Mouse (Mus musculus): Measurements from ENCODE around the gene Mc1r. TPM values are rescaled to one million over a fixed set of nuclear protein-coding genes. Genes with fewer than 3 reads are reported as not detected.
A peak's percentile ranks its signal among the peaks of the same experiment; 100 is the strongest.
"Not testable (repeated sequence)": the region's sequence is repeated elsewhere in the genome, so short reads cannot be mapped to it uniquely, and the experiment has no call there.

Mc1r gene
- polyA plus RNA-seq, 1 experiment from 2014 or later: not detected

GRCm38 (mm10) chr8:123444131-123444530 lies 37.2 kb downstream of the Mc1r start:
- H3K27ac ChIP-seq (ENCODE audit: low read depth): no peak overlapping the region
- 0 out of 2 replicates have a peak, but pooled peaks cover 3% of the 10 kb centered on the region for H3K36me3 ChIP-seq (ENCODE audit: insufficient read depth)
- no peak overlapping the region for H3K9ac ChIP-seq
- H3K4me3 ChIP-seq (ENCODE audit: low read depth, low read length): no peak overlapping the region
- H3K4me1 ChIP-seq (ENCODE audit: insufficient read depth): no peaks in the 10 kb centered on the region
- no peak for ATAC-seq (ENCODE audit: insufficient read depth)
- 83% methylated on average over 6 of the region's 6 CpGs for WGBS
- no peak for TF ChIP-seq CTCF (IDR thresholded peaks at IDR 0.05; ENCODE audit: low read depth)
- H3K27me3 ChIP-seq (ENCODE audit: insufficient read depth, low read length): no peaks in the 10 kb centered on the region
- DNase-seq: no peak
- peak overlapping the region; percentile 71; the same call in 1 of the 2 replicates for H3K4me2 ChIP-seq
- no peaks in the 10 kb centered on the region for H3K9me3 ChIP-seq (ENCODE audit: low read depth, low read length)

- no peaks in the 10 kb centered on the region for H3K9me3 ChIP-seq (ENCODE audit: low read depth, low read length)
- no peak overlapping the region for H3K27ac ChIP-seq (ENCODE audit: low read depth)
- H3K27me3 ChIP-seq (ENCODE audit: insufficient read depth, low read length): no peaks in the 10 kb centered on the region
- ATAC-seq (ENCODE audit: insufficient read depth): no peak
- H3K9ac ChIP-seq: no peak overlapping the region
- no peak for DNase-seq
- WGBS: 78% methylated on average over 10 of the region's 10 CpGs
- H3K4me3 ChIP-seq (ENCODE audit: low read depth, low read length): no peak overlapping the region
- H3K36me3 ChIP-seq (ENCODE audit: insufficient read depth): 0 out of 2 replicates have a peak, but pooled peaks cover 7% of the 10 kb centered on the region
- no peak overlapping the region for H3K4me2 ChIP-seq
- H3K4me1 ChIP-seq (ENCODE audit: insufficient read depth): no peaks in the 10 kb centered on the region
- TF ChIP-seq CTCF (IDR thresholded peaks at IDR 0.05; ENCODE audit: low read depth): no peak
These were observed 39.1 kb downstream of the Mc1r start for GRCm38 (mm10) chr8:123445981-123446380.

DNA sequence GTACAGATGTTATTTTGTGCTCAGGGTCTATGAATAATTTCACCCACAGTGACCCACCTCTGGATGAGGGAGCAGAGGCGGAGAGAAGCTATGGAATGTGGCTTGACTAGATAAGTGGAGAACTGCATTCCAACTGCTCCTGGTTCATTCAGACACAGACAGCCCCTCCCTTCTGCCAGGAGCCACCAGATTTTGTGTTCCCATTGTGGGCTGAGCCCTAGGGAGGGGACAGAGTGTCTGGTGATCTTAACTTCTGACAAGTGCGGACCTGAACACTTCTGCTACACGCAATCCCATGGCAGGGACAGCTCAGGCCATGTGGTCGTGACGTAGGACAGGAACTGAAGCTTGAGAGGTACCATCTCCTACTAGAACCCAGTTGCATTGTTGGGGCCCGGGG lies 39.9 kb downstream of the Mc1r start:
- H3K4me1 ChIP-seq (ENCODE audit: insufficient read depth): no peaks in the 10 kb centered on the region
- no peak overlapping the region for H3K9ac ChIP-seq
- no peak for TF ChIP-seq CTCF (IDR thresholded peaks at IDR 0.05; ENCODE audit: low read depth)
- no peaks in the 10 kb centered on the region for H3K27me3 ChIP-seq (ENCODE audit: insufficient read depth, low read length)
- H3K4me3 ChIP-seq (ENCODE audit: low read depth, low read length): no peak overlapping the region
- no peak overlapping the region for H3K27ac ChIP-seq (ENCODE audit: low read depth)
- 70% methylated on average over 6 of the region's 6 CpGs for WGBS
- H3K9me3 ChIP-seq (ENCODE audit: low read depth, low read length): no peaks in the 10 kb centered on the region
- H3K36me3 ChIP-seq (ENCODE audit: insufficient read depth): 0 out of 2 replicates have a peak, but pooled peaks cover 7% of the 10 kb centered on the region
- no peak overlapping the region for H3K4me2 ChIP-seq
- ATAC-seq (ENCODE audit: insufficient read depth) (no peak), DNase-seq (peak; percentile 7)

- H3K36me3 ChIP-seq (ENCODE audit: insufficient read depth): peaks cover 33% of the 10 kb centered on the region
- no peak for TF ChIP-seq CTCF (IDR thresholded peaks at IDR 0.05; ENCODE audit: low read depth)
- H3K27ac ChIP-seq (ENCODE audit: low read depth): no peak overlapping the region
- no peaks in the 10 kb centered on the region for H3K4me1 ChIP-seq (ENCODE audit: insufficient read depth)
- DNase-seq (no peak), ATAC-seq (ENCODE audit: insufficient read depth) (no peak)
- no peak overlapping the region for H3K4me3 ChIP-seq (ENCODE audit: low read depth, low read length)
- H3K27me3 ChIP-seq (ENCODE audit: insufficient read depth, low read length): no peaks in the 10 kb centered on the region
- H3K9ac ChIP-seq: no peak overlapping the region
- no peaks in the 10 kb centered on the region for H3K9me3 ChIP-seq (ENCODE audit: low read depth, low read length)
- no peak overlapping the region for H3K4me2 ChIP-seq
- 81% methylated on average over 5 of the region's 5 CpGs for WGBS
These were observed 43.9 kb downstream of the Mc1r start for GRCm38 (mm10) chr8:123450783-123451182.

DNA sequence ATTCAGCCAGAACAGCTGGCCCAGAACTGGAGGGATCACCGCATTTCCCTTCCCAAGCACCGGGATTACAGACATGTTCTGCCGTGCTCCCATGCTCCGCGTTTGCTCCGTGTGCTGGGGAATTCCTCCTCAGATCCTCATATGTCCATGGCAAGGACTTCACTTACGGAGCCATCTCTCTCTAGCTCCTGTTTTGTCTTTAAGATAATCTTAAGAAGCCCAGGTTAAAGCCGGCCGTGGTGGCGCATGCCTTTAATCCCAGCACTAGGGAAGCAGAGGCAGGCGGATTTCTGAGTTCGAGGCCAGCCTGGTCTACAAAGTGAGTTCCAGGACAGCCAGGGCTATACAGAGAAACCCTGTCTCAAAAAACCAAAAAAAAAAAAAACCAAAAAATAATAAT lies 44.8 kb downstream of the Mc1r start:
- peaks cover 40% of the 10 kb centered on the region for H3K36me3 ChIP-seq (ENCODE audit: insufficient read depth)
- H3K4me2 ChIP-seq; H3K27me3 ChIP-seq (ENCODE audit: insufficient read depth, low read length); DNase-seq; H3K9ac ChIP-seq; ATAC-seq (ENCODE audit: insufficient read depth); H3K4me3 ChIP-seq (ENCODE audit: low read depth, low read length); H3K27ac ChIP-seq (ENCODE audit: low read depth); H3K4me1 ChIP-seq (ENCODE audit: insufficient read depth); H3K9me3 ChIP-seq (ENCODE audit: low read depth, low read length): not testable (repeated sequence)
- 91% methylated on average over 12 of the region's 12 CpGs for WGBS

DNA sequence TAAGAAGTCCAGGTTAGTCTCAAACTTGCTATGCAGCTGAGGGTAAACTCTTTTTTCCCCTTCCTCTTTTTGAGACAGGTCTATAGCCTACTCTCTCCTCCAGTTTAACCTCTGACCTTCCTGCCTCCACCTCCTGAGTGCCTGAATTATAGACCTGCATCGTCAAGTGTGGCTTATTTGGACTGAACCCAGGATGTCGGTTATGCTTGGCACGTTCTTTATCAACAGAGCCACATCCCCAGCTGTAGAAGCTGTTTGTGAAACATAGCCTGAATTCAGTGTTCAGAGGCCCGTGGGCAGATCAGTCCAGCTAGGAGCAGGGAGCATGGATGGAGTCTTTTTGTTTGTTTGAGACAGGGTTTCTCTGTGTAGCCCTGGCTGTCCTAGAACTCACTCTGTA lies 45.2 kb downstream of the Mc1r start:
- Histone ChIP-seq H3K4me3 (ENCODE audit: low read depth, low read length) (no peak overlapping the region), H3K9me3 (ENCODE audit: low read depth, low read length) (no peaks in the 10 kb centered on the region), H3K4me1 (ENCODE audit: insufficient read depth) (no peaks in the 10 kb centered on the region), H3K27ac (ENCODE audit: low read depth) (no peak overlapping the region), H3K4me2 (no peak overlapping the region), H3K27me3 (ENCODE audit: insufficient read depth, low read length) (no peaks in the 10 kb centered on the region), H3K9ac (no peak overlapping the region), H3K36me3 (ENCODE audit: insufficient read depth) (peaks cover 44% of the 10 kb centered on the region)
- no peak for TF ChIP-seq CTCF (IDR thresholded peaks at IDR 0.05; ENCODE audit: low read depth)
- no peak for DNase-seq
- no peak for ATAC-seq (ENCODE audit: insufficient read depth)
- WGBS: 83% methylated on average over 4 of the region's 4 CpGs

DNA sequence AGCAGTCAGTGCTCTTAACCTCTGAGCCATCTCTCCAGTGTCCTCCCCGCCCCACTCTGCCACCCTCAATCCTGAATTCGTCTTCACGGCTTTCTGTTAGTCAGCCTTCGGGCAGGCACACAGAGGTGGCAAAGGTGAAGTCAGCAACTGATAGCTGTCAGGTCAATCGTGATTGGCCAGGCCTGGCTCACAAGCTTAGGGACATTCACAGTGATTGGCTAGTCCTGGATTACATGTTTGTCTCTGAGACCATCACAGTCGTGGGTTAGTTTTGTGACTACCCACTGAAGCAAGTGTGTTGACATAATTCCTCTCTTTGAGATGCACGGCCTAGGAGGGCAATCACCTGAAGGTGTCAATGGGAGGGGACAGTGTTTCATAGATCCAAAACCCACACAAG lies 46.4 kb downstream of the Mc1r start:
- H3K36me3 ChIP-seq (ENCODE audit: insufficient read depth): peaks cover 47% of the 10 kb centered on the region
- H3K27ac ChIP-seq (ENCODE audit: low read depth): no peak overlapping the region
- H3K9ac ChIP-seq: no peak overlapping the region
- H3K9me3 ChIP-seq (ENCODE audit: low read depth, low read length): no peaks in the 10 kb centered on the region
- H3K4me3 ChIP-seq (ENCODE audit: low read depth, low read length): no peak overlapping the region
- 64% methylated on average over 7 of the region's 7 CpGs for WGBS
- TF ChIP-seq CTCF (IDR thresholded peaks at IDR 0.05; ENCODE audit: low read depth): no peak
- ATAC-seq (ENCODE audit: insufficient read depth): no peak
- no peak for DNase-seq
- H3K4me2 ChIP-seq: no peak overlapping the region
- H3K27me3 ChIP-seq (ENCODE audit: insufficient read depth, low read length): no peaks in the 10 kb centered on the region
- no peaks in the 10 kb centered on the region for H3K4me1 ChIP-seq (ENCODE audit: insufficient read depth)

DNA sequence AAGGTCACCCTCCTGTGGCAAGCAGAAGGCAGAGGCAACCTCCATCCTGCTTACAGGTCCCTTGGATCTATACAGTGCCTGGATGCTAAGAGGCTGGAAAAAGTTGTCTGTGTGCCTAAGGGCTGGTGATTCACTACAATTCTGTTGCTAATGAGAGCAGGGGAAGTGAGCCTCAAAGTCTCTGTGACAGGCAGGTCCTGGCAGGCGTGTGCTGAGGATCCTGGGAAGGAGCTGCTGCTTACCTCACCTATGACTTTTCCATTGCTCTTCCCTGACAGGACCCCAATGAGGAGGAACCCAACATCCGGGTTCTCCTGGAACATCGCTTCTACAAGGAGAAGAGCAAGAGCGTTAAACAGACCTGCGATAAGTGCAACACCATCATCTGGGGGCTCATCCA lies 47.0 kb downstream of the Mc1r start:
- Histone ChIP-seq H3K27me3 (ENCODE audit: insufficient read depth, low read length) (no peaks in the 10 kb centered on the region), H3K36me3 (ENCODE audit: insufficient read depth) (peaks cover 50% of the 10 kb centered on the region), H3K27ac (ENCODE audit: low read depth) (no peak overlapping the region), H3K9me3 (ENCODE audit: low read depth, low read length) (no peaks in the 10 kb centered on the region), H3K4me2 (no peak overlapping the region), H3K9ac (no peak overlapping the region), H3K4me1 (ENCODE audit: insufficient read depth) (no peaks in the 10 kb centered on the region), H3K4me3 (ENCODE audit: low read depth, low read length) (no peak overlapping the region)
- TF ChIP-seq CTCF (IDR thresholded peaks at IDR 0.05; ENCODE audit: low read depth): no peak
- 76% methylated on average over 5 of the region's 5 CpGs for WGBS
- ATAC-seq (ENCODE audit: insufficient read depth): no peak
- DNase-seq: no peak

Measured in lung, embryonic 14.5 days (tissue).